Mouse (Mus musculus) brain, adult 2 months (tissue): ENCODE data around the gene Olfr1289.

Experiments
- DNase-seq: peaks from one replicate; pipeline ENCODE4 v3.0.0; 2011; ENCODE audit warnings: low read depth, low spot score

Gene Olfr1289

GRCm38 (mm10) chr2:111480519-111480918, at the start of gene Olfr1289:
TSS of gene Olfr1289 (plus strand) at chr2:111480819.
- DNase-seq, result no peak

GRCm38 (mm10) chr2:111448842-111449241, 31.8 kb upstream of the Olfr1289 start, which contains the start of gene Olfr1287:
TSS of gene Olfr1287 (plus strand) at chr2:111449142.
- no peak for DNase-seq

GRCm38 (mm10) chr2:111473801-111474200, 6.8 kb upstream of the Olfr1289 start, which contains the start of gene Olfr1288:
TSS of gene Olfr1288 (plus strand) at chr2:111474101.
- DNase-seq, result no peak

GRCm38 (mm10) chr2:111493729-111494128, 13.1 kb downstream of the Olfr1289 start, which contains the start of gene Olfr1290:
TSS of gene Olfr1290 (minus strand) at chr2:111493829.
- no peak for DNase-seq

GRCm38 (mm10) chr2:111496880-111497279, 16.3 kb downstream of the Olfr1289 start, which contains the start of gene Olfr1291-ps1:
TSS of gene Olfr1291-ps1 (plus strand) at chr2:111497180.
- DNase-seq, result no peak

GRCm38 (mm10) chr2:111517451-111517850, 36.8 kb downstream of the Olfr1289 start:
- DNase-seq, result no peak

GRCm38 (mm10) chr2:111524903-111525302, 44.3 kb downstream of the Olfr1289 start, which contains the start of gene Olfr1293-ps:
TSS of gene Olfr1293-ps (plus strand) at chr2:111525203.
- DNase-seq, result no peak
